21 mouse cellular contexts compared by ENCODE assay signal in the genomic region with DNA sequence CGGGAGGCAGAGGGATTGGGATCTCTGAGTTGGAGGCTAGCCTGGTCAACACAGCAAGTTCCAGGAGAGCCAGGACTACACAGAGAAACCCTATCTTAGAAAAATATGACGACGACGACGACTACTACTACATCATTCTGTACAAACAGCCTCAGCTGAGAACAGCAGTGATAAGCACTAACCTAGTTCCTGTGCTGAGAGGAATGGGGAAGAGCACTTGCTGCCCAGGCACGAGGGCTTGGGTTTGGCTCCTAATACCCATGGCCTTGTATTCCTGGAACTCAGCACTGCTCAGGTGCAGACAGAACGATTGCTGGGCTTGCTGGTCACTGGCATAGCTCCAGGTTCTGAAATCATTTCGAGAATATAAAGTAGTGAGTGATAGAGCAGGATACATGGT. TPM values are rescaled to one million over a fixed set of nuclear protein-coding genes. Genes with fewer than 3 reads are reported as not detected.
DNase-seq lines count a peak whose midpoint lies in the region; ATAC-seq and TF ChIP-seq lines count a peak whose summit lies in the region.
"Had no signal": no experiment of that assay in that cellular context is flagged by ENCODE, and none has a peak within 500 bp of the region (broad histone marks: within the 10 kb centered on the region; RNA-seq: fewer than 3 reads in every experiment).

No protein-coding gene starts in this region.

- H3K9ac ChIP-seq in heart, adult 2 months (ENCODE audit: low read depth, low read length) = no peak overlapping the region
- H3K9ac ChIP-seq in heart, embryonic 16.5 days (ENCODE audit: low read length) = no peak overlapping the region
- no peak overlapping the region for H3K9ac ChIP-seq in heart, embryonic 11.5 days (ENCODE audit: low read depth, low read length)
- H3K9ac ChIP-seq in MEL (ENCODE audit: control insufficient read depth, low read depth, low read length, poor library complexity, severe bottlenecking) = no peak overlapping the region
- H3K9ac ChIP-seq: embryonic facial prominence, embryonic 15.5 days; hindbrain, embryonic 14.5 days had no signal

- no peak for TF ChIP-seq RAD21 in MEL (IDR thresholded peaks at IDR 0.05; ENCODE audit: low read depth, low read length)

- 22% methylated on average over 8 of the region's 8 CpGs for WGBS in heart, adult 2 months
- WGBS in heart, embryonic 16.5 days = 31% methylated on average over 8 of the region's 8 CpGs
- 65% methylated on average over 8 of the region's 8 CpGs for WGBS in heart, embryonic 11.5 days (ENCODE audit: insufficient replicate concordance)

- ATAC-seq in heart, embryonic 16.5 days (replicated peaks; ENCODE audit: extremely low read depth, insufficient read depth, low FRiP score) = peak; percentile 34; the same call in 1 of the 2 replicates
- no peak for ATAC-seq in heart, embryonic 11.5 days (replicated peaks; ENCODE audit: insufficient number of reproducible peaks, low FRiP score, low TSS enrichment)
- peak; percentile 45; the same call in 1 of the 2 replicates for ATAC-seq in megakaryocyte, adult 5-6 weeks (ENCODE audit: poor library complexity, severe bottlenecking)
- ATAC-seq: forebrain, embryonic 14.5 days; inflammation-experienced regulatory T-cells, adult 6 months; intestine, postnatal 0 days had no signal

- no peaks in the 10 kb centered on the region for H3K79me2 ChIP-seq in heart, adult 2 months (replicated peaks; ENCODE audit: control insufficient read depth, insufficient read depth, low read length)
- no peaks in the 10 kb centered on the region for H3K79me2 ChIP-seq in MEL (ENCODE audit: control insufficient read depth, insufficient read depth, low read length, poor library complexity)

- no peak overlapping the region for H3K27ac ChIP-seq in heart, adult 2 months
- H3K27ac ChIP-seq in heart, embryonic 16.5 days (ENCODE audit: low read length) = peak overlapping the region; percentile 29; the same call in 1 of the 2 replicates
- H3K27ac ChIP-seq in heart, embryonic 11.5 days (ENCODE audit: low read depth, low read length) = no peak overlapping the region
- H3K27ac ChIP-seq in MEL (ENCODE audit: control insufficient read depth, low read depth, low read length) = peak overlapping the region; percentile 20; the same call in 1 of the 2 replicates
- H3K27ac ChIP-seq: embryonic facial prominence, embryonic 15.5 days; forebrain, embryonic 10.5 days; hindbrain, embryonic 10.5 days; hindbrain, embryonic 14.5 days had no signal

- H3K4me2 ChIP-seq in heart, embryonic 16.5 days (ENCODE audit: low read depth, low read length) = no peak overlapping the region
- H3K4me2 ChIP-seq in heart, embryonic 11.5 days = no peak overlapping the region
- H3K4me2 ChIP-seq: embryonic facial prominence, embryonic 15.5 days; hindbrain, embryonic 14.5 days had no signal

- no peak for TF ChIP-seq POLR2A in heart, adult 2 months (IDR thresholded peaks at IDR 0.05; ENCODE audit: insufficient read depth, low read depth, low read length)
- TF ChIP-seq POLR2A in MEL (IDR thresholded peaks at IDR 0.05; ENCODE audit: control insufficient read depth in 1 of 2, insufficient read depth in 1 of 2, low read depth in 1 of 2, low read length in 2 of 2, poor library complexity in 1 of 2) = no peak

- no peaks in the 10 kb centered on the region for H3K27me3 ChIP-seq in heart, adult 2 months (ENCODE audit: control insufficient read depth, insufficient read depth, low read length)
- H3K27me3 ChIP-seq in heart, embryonic 16.5 days (ENCODE audit: control insufficient read depth, insufficient read depth, low read length) = no peaks in the 10 kb centered on the region
- no peaks in the 10 kb centered on the region for H3K27me3 ChIP-seq in heart, embryonic 11.5 days (ENCODE audit: control insufficient read depth, insufficient read depth, low read length)
- H3K27me3 ChIP-seq in MEL (ENCODE audit: control insufficient read depth in 1 of 2, insufficient read depth in 2 of 2, low read length in 2 of 2) = no peaks in the 10 kb centered on the region
- H3K27me3 ChIP-seq: CH12.LX; embryonic facial prominence, embryonic 15.5 days had no signal

- peaks cover 2% of the 10 kb centered on the region; the same call in 1 of the 2 replicates for H3K4me1 ChIP-seq in heart, adult 2 months (ENCODE audit: control insufficient read depth, insufficient read depth, low read length)
- peaks cover 16% of the 10 kb centered on the region for H3K4me1 ChIP-seq in heart, embryonic 16.5 days (ENCODE audit: control insufficient read depth, insufficient read depth, low read length)
- peaks cover 10% of the 10 kb centered on the region; the same call in 1 of the 2 replicates for H3K4me1 ChIP-seq in heart, embryonic 11.5 days (ENCODE audit: control insufficient read depth, insufficient read depth, low read length)
- H3K4me1 ChIP-seq in MEL (ENCODE audit: control insufficient read depth in 1 of 2, insufficient read depth in 2 of 2, low read length in 2 of 2) = peaks cover 0 to 10% of the 10 kb centered on the region in 2 experiments; a peak in 2 of 4 replicates
- H3K4me1 ChIP-seq: embryonic facial prominence, embryonic 15.5 days; forebrain, embryonic 10.5 days; hindbrain, embryonic 10.5 days had no signal

- H3K4me3 ChIP-seq in heart, adult 2 months = no peak overlapping the region
- H3K4me3 ChIP-seq in heart, embryonic 16.5 days (ENCODE audit: low read length) = no peak overlapping the region
- H3K4me3 ChIP-seq in heart, embryonic 11.5 days (ENCODE audit: low read depth, low read length) = no peak overlapping the region
- H3K4me3 ChIP-seq in MEL (ENCODE audit: control insufficient read depth in 1 of 2, insufficient read depth in 1 of 2, low read depth in 2 of 2, low read length in 2 of 2) = no peak overlapping the region
- H3K4me3 ChIP-seq: embryonic facial prominence, embryonic 15.5 days; erythroblast, embryonic 14.5 days; forebrain, embryonic 10.5 days; hindbrain, embryonic 10.5 days had no signal

- peaks cover 4% of the 10 kb centered on the region; the same call in 1 of the 2 replicates for H3K9me3 ChIP-seq in heart, embryonic 16.5 days (replicated peaks; ENCODE audit: control insufficient read depth, low read length)
- no peaks in the 10 kb centered on the region for H3K9me3 ChIP-seq in heart, embryonic 11.5 days (replicated peaks; ENCODE audit: control insufficient read depth, low read length)
- no peaks in the 10 kb centered on the region for H3K9me3 ChIP-seq in MEL (replicated peaks; ENCODE audit: insufficient read depth, low read length)
- H3K9me3 ChIP-seq: embryonic facial prominence, embryonic 15.5 days had no signal

- no peak for TF ChIP-seq CTCF in heart, adult 2 months (IDR thresholded peaks at IDR 0.05)
- TF ChIP-seq CTCF in MEL (IDR thresholded peaks at IDR 0.05 in 2 of 3, conservative IDR thresholded peaks at IDR 0.05 in 1 of 3; ENCODE audit: control insufficient read depth in 1 of 3, insufficient read depth in 1 of 3, low read depth in 2 of 3, low read length in 3 of 3, poor library complexity in 1 of 3, severe bottlenecking in 1 of 3) = no peak

- 0 out of 2 replicates have a peak, but pooled peaks have one; percentile 15 for TF ChIP-seq EP300 in heart, adult 2 months (IDR thresholded peaks at IDR 0.05; ENCODE audit: insufficient read depth, low read depth, low read length)
- TF ChIP-seq EP300 in MEL (IDR thresholded peaks at IDR 0.05; ENCODE audit: low read depth in 1 of 2, low read length in 2 of 2) = peak in 1 of 2 experiments; percentile 9; a peak in 1 of 4 replicates

- intact Hi-C loops in heart, adult 2 months (cut with DNase I) = no loop called here
- intact Hi-C loops in heart, postnatal 36 days (cut with DNase I) = no loop called here

- DNase-seq in heart, adult 2 months = no peak
- no peak for DNase-seq in heart, postnatal 36 days
- peak; percentile 70 for DNase-seq in MEL (ENCODE audit: low read depth, low spot score)
- DNase-seq: adrenal gland, postnatal 10 days; cerebellum, adult 11 months; cerebellum, adult 8-10 months; cerebellum, postnatal 14 days; embryo, embryonic 11 days; kidney, adult 8-10 months had no signal

- no peaks in the 10 kb centered on the region for H3K36me3 ChIP-seq in heart, adult 2 months (ENCODE audit: control insufficient read depth, insufficient read depth, low read length)
- no peaks in the 10 kb centered on the region for H3K36me3 ChIP-seq in heart, embryonic 16.5 days (ENCODE audit: control insufficient read depth, insufficient read depth)
- H3K36me3 ChIP-seq in heart, embryonic 11.5 days (ENCODE audit: control insufficient read depth, insufficient read depth, low read length) = no peaks in the 10 kb centered on the region
- peaks cover 0 to 4% of the 10 kb centered on the region in 2 experiments; a peak in 2 of 4 replicates for H3K36me3 ChIP-seq in MEL (ENCODE audit: control insufficient read depth in 1 of 2, insufficient read depth in 2 of 2, low read length in 2 of 2)
- H3K36me3 ChIP-seq: embryonic facial prominence, embryonic 15.5 days; forebrain, embryonic 10.5 days; hindbrain, embryonic 10.5 days had no signal

TF ChIP-seq in MEL, 35 proteins besides CTCF, POLR2A, EP300 and RAD21 (continues in another document):
- peak; percentile 95 for TF ChIP-seq ETS1 (IDR thresholded peaks at IDR 0.05; ENCODE audit: low read depth, low read length)
- no peak for TF ChIP-seq ELF1 (IDR thresholded peaks at IDR 0.05; ENCODE audit: low read depth, low read length)
- TF ChIP-seq SIN3A (IDR thresholded peaks at IDR 0.05; ENCODE audit: low read length) = no peak
- TF ChIP-seq TBP (IDR thresholded peaks at IDR 0.05; ENCODE audit: low read depth, low read length) = peak; percentile 69
- TF ChIP-seq BHLHE40 (IDR thresholded peaks at IDR 0.05; ENCODE audit: borderline replicate concordance, low read depth, low read length) = 0 out of 2 replicates have a peak, but pooled peaks have one; percentile 41
- TF ChIP-seq RCOR1 (IDR thresholded peaks at IDR 0.05; ENCODE audit: low read depth, low read length) = no peak; the same call in 1 of the 2 replicates
- no peak for TF ChIP-seq POLR2AphosphoS5 (IDR thresholded peaks at IDR 0.05; ENCODE audit: borderline replicate concordance, low read depth, low read length)
- peak; percentile 84 for TF ChIP-seq GATA1 (IDR thresholded peaks at IDR 0.05; ENCODE audit: low read depth, low read length)
- 0 out of 2 replicates have a peak, but pooled peaks have one; percentile 36 for TF ChIP-seq MYC (IDR thresholded peaks at IDR 0.05; ENCODE audit: low read depth, low read length)
- no peak for TF ChIP-seq NELFE (IDR thresholded peaks at IDR 0.05; ENCODE audit: low read depth, low read length)

RNA-seq across cellular contexts. Expression of gene Tmem154, which starts 43.1 kb away (rescaled TPM):
- 1 to 10 TPM; 1.6 to 2.1 TPM for total RNA-seq in heart, adult 2 months (2021)
- polyA plus RNA-seq in heart, adult 2 months (2012; rRNA removed) = 2.1 TPM in 2 replicates
- total RNA-seq in heart, postnatal 36 days (2021) = 1 to 10 TPM; 1.6 to 2.6 TPM
- 2.0 and 3.1 TPM in 2 replicates for polyA plus RNA-seq in heart, embryonic 16.5 days (2015; fragmentation: Nextera tagmentation; extraction: Ambion mirVana)
- 0.44 and 0.49 TPM in 2 replicates for polyA plus RNA-seq in heart, embryonic 11.5 days (2014; fragmentation: Nextera tagmentation; extraction: Ambion mirVana)
- total RNA-seq in MEL (2012; rRNA removed) = 0.03 and 0.12 TPM in 2 replicates
- polyA plus RNA-seq in MEL (2012; ENCODE audit: insufficient read depth in 1 of 2, insufficient read length in 2 of 2, low read depth in 1 of 2, low replicate concordance in 2 of 2, missing spikeins in 1 of 2) = under 1 TPM in 1 of 2 experiments, not detected in 1; 0.10 TPM
- 94.0 and 94.4 TPM in 2 replicates for total RNA-seq in megakaryocyte, adult 5-6 weeks (2015)
- 44.4 and 60.0 TPM in 2 replicates for total RNA-seq in megakaryocyte, adult 5-6 weeks (2017)

Comparison
In these comparisons a context has a peak if more than half of its experiments do, and no peak if none do; other contexts are left out.
1. H3K27ac ChIP-seq: peak in heart, embryonic 16.5 days (single experiment) and MEL (single experiment); none in heart, adult 2 months (single experiment) and heart, embryonic 11.5 days (single experiment).
2. RNA of gene Tmem154, which starts 43.1 kb away (total RNA-seq): 44.4 to 94.4 TPM in megakaryocyte, adult 5-6 weeks; 1.6 to 2.6 TPM in heart, postnatal 36 days, 1.6 to 2.1 TPM in heart, adult 2 months and 0.03 to 0.12 TPM in MEL; every median in the first group is over 10 times any median in the second.